34 mouse cellular contexts compared by ENCODE assay signal in the genomic region with DNA sequence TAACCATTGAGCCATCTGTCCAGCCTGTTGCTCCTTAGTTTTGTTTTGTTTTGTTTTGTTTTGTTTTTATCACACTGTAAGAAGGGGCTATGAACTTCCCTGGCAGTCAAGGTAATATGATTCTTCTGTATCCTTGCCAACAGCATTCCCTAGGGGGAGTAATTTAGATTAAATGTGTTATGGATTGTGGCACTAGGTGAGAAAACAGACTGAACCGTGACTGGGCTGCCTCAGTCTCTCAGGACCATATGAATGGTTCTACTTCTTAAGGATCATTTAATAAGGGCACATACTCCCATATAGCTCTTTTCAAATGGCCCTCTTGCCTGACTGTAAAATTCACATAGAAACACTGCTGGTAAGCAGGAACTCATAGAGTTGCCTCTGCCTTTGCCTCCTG. TPM values are rescaled to one million over a fixed set of nuclear protein-coding genes. Genes with fewer than 3 reads are reported as not detected.
DNase-seq lines count a peak whose midpoint lies in the region; ATAC-seq lines count a peak whose summit lies in the region.
"Had no signal": no experiment of that assay in that cellular context is flagged by ENCODE, and none has a peak within 500 bp of the region (broad histone marks: within the 10 kb centered on the region; RNA-seq: fewer than 3 reads in every experiment).

No protein-coding gene starts in this region.

- WGBS in kidney, embryonic 15.5 days, result 18% methylated on average over 1 of the region's 1 CpGs
- WGBS in kidney, embryonic 14.5 days, result 11% methylated on average over 1 of the region's 1 CpGs
- 20% methylated on average over 1 of the region's 1 CpGs for WGBS in embryonic facial prominence, embryonic 10.5 days
- WGBS in embryonic facial prominence, embryonic 15.5 days, result 5% methylated on average over 1 of the region's 1 CpGs
- WGBS in limb, embryonic 13.5 days, result 0% methylated on average over 1 of the region's 1 CpGs

- peaks cover 20% of the 10 kb centered on the region for H3K27me3 ChIP-seq in kidney, embryonic 15.5 days
- peaks cover 6% of the 10 kb centered on the region; the same call in 1 of the 2 replicates for H3K27me3 ChIP-seq in kidney, embryonic 14.5 days (ENCODE audit: control insufficient read depth, insufficient read depth, low read length)
- H3K27me3 ChIP-seq in embryonic facial prominence, embryonic 10.5 days (replicated peaks; ENCODE audit: low read depth, poor library complexity, severe bottlenecking), result peaks cover 20% of the 10 kb centered on the region
- no peaks in the 10 kb centered on the region for H3K27me3 ChIP-seq in embryonic facial prominence, embryonic 15.5 days
- H3K27me3 ChIP-seq in limb, embryonic 13.5 days, result peaks cover 19% of the 10 kb centered on the region
- H3K27me3 ChIP-seq: CH12.LX; limb, embryonic 15.5 days had no signal

- intact Hi-C loops in left cerebral cortex, postnatal 14 days (cut with DNase I), result no loop called here

- H3K4me2 ChIP-seq in kidney, embryonic 15.5 days, result no peak overlapping the region
- no peak overlapping the region for H3K4me2 ChIP-seq in kidney, embryonic 14.5 days (replicated peaks; ENCODE audit: low read depth, low read length)
- no peak overlapping the region for H3K4me2 ChIP-seq in embryonic facial prominence, embryonic 15.5 days (replicated peaks)
- H3K4me2 ChIP-seq in limb, embryonic 13.5 days (replicated peaks), result no peak overlapping the region
- H3K4me2 ChIP-seq: forebrain, embryonic 13.5 days; heart, embryonic 11.5 days; hindbrain, embryonic 15.5 days; limb, embryonic 15.5 days; liver, embryonic 13.5 days; midbrain, embryonic 15.5 days had no signal

- H3K4me3 ChIP-seq in kidney, embryonic 15.5 days (replicated peaks), result no peak overlapping the region
- H3K4me3 ChIP-seq in kidney, embryonic 14.5 days (ENCODE audit: low read length), result no peak overlapping the region
- no peak overlapping the region for H3K4me3 ChIP-seq in embryonic facial prominence, embryonic 10.5 days
- no peak overlapping the region for H3K4me3 ChIP-seq in embryonic facial prominence, embryonic 15.5 days (replicated peaks)
- no peak overlapping the region for H3K4me3 ChIP-seq in limb, embryonic 13.5 days
- H3K4me3 ChIP-seq: forebrain, embryonic 13.5 days; hindbrain, embryonic 15.5 days; limb, embryonic 15.5 days; liver, embryonic 13.5 days; midbrain, embryonic 15.5 days had no signal

- no peak overlapping the region for H3K9ac ChIP-seq in kidney, embryonic 15.5 days
- H3K9ac ChIP-seq in kidney, embryonic 14.5 days (ENCODE audit: low read depth, low read length), result no peak overlapping the region
- H3K9ac ChIP-seq in embryonic facial prominence, embryonic 15.5 days, result no peak overlapping the region
- no peak overlapping the region for H3K9ac ChIP-seq in limb, embryonic 13.5 days
- H3K9ac ChIP-seq: forebrain, embryonic 13.5 days; hindbrain, embryonic 15.5 days; limb, embryonic 15.5 days; liver, embryonic 13.5 days; midbrain, embryonic 15.5 days had no signal

- no peak for DNase-seq in embryonic facial prominence, embryonic 10.5 days (ENCODE audit: low spot score)
- DNase-seq in layer of hippocampus, adult 11-12 months (ENCODE audit: low spot score), result no peak
- DNase-seq in embryo, embryonic 9.5 days (ENCODE audit: extremely low spot score), result no peak
- DNase-seq in left cerebral cortex, postnatal 14 days (ENCODE audit: low spot score in 2 of 2), result no peak
- DNase-seq: adrenal gland, postnatal 14 days; B cell, adult 2 months; cerebellum, adult 11-12 months; cerebellum, postnatal 10 days; gastrocnemius, postnatal 25 days; heart, adult 11 months; heart, postnatal 4 days; kidney, adult 11 months; kidney, postnatal 4 days; layer of hippocampus, postnatal 36 days; liver, embryonic 13.5 days; lung, adult 2 months; lung, postnatal 10 days; spleen, adult 18-20 months; thymus, adult 2 months; thymus, postnatal 36 days had no signal

- ATAC-seq in kidney, embryonic 15.5 days (replicated peaks; ENCODE audit: low FRiP score), result 0 out of 2 replicates have a peak, but pooled peaks have one; percentile 29
- ATAC-seq in kidney, embryonic 14.5 days (ENCODE audit: low FRiP score, low TSS enrichment), result no peak
- ATAC-seq in embryonic facial prominence, embryonic 15.5 days (ENCODE audit: insufficient number of reproducible peaks, low FRiP score, low TSS enrichment, low read depth), result peak; percentile 31; the same call in 1 of the 2 replicates
- peak; percentile 69 for ATAC-seq in limb, embryonic 13.5 days (ENCODE audit: low FRiP score, low read depth)
- ATAC-seq: forebrain, embryonic 13.5 days; inflammation-experienced regulatory T-cells, adult 6 months; midbrain, embryonic 15.5 days had no signal

- peaks cover 10% of the 10 kb centered on the region for H3K4me1 ChIP-seq in kidney, embryonic 15.5 days
- H3K4me1 ChIP-seq in kidney, embryonic 14.5 days (ENCODE audit: control insufficient read depth, insufficient read depth, low read length), result no peaks in the 10 kb centered on the region
- H3K4me1 ChIP-seq in embryonic facial prominence, embryonic 10.5 days, result peaks cover 31% of the 10 kb centered on the region
- peaks cover 7% of the 10 kb centered on the region; the same call in 1 of the 2 replicates for H3K4me1 ChIP-seq in embryonic facial prominence, embryonic 15.5 days
- H3K4me1 ChIP-seq in limb, embryonic 13.5 days, result peaks cover 31% of the 10 kb centered on the region
- H3K4me1 ChIP-seq: liver, embryonic 13.5 days had no signal

- no peaks in the 10 kb centered on the region for H3K9me3 ChIP-seq in kidney, embryonic 15.5 days (replicated peaks)
- H3K9me3 ChIP-seq in kidney, embryonic 14.5 days (ENCODE audit: control insufficient read depth, low read length), result no peaks in the 10 kb centered on the region
- no peaks in the 10 kb centered on the region for H3K9me3 ChIP-seq in embryonic facial prominence, embryonic 10.5 days
- no peaks in the 10 kb centered on the region for H3K9me3 ChIP-seq in embryonic facial prominence, embryonic 15.5 days (replicated peaks)
- no peaks in the 10 kb centered on the region for H3K9me3 ChIP-seq in limb, embryonic 13.5 days
- H3K9me3 ChIP-seq: forebrain, embryonic 13.5 days; hindbrain, embryonic 15.5 days; limb, embryonic 15.5 days; liver, embryonic 13.5 days; midbrain, embryonic 15.5 days had no signal

- no peaks in the 10 kb centered on the region for H3K36me3 ChIP-seq in kidney, embryonic 15.5 days
- no peaks in the 10 kb centered on the region for H3K36me3 ChIP-seq in kidney, embryonic 14.5 days (ENCODE audit: control insufficient read depth, insufficient read depth, low read length)
- H3K36me3 ChIP-seq in embryonic facial prominence, embryonic 10.5 days (replicated peaks), result no peaks in the 10 kb centered on the region
- H3K36me3 ChIP-seq in embryonic facial prominence, embryonic 15.5 days, result no peaks in the 10 kb centered on the region
- H3K36me3 ChIP-seq in limb, embryonic 13.5 days, result no peaks in the 10 kb centered on the region
- H3K36me3 ChIP-seq: hindbrain, embryonic 15.5 days; limb, embryonic 15.5 days; liver, embryonic 13.5 days; midbrain, embryonic 15.5 days had no signal

- H3K27ac ChIP-seq in kidney, embryonic 15.5 days, result no peak overlapping the region
- no peak overlapping the region for H3K27ac ChIP-seq in kidney, embryonic 14.5 days (ENCODE audit: low read depth, low read length)
- H3K27ac ChIP-seq in embryonic facial prominence, embryonic 10.5 days (replicated peaks), result peak overlapping the region; percentile 80
- no peak overlapping the region for H3K27ac ChIP-seq in embryonic facial prominence, embryonic 15.5 days (replicated peaks)
- H3K27ac ChIP-seq in limb, embryonic 13.5 days, result peak overlapping the region; percentile 77
- H3K27ac ChIP-seq: forebrain, embryonic 13.5 days; hindbrain, embryonic 15.5 days; limb, embryonic 15.5 days; liver, embryonic 13.5 days; macrophage; midbrain, embryonic 15.5 days; stomach, postnatal 0 days had no signal

RNA-seq across cellular contexts. Expression of gene Lepr, which starts 4.6 kb away (rescaled TPM):
- polyA plus RNA-seq in kidney, embryonic 15.5 days (2015; fragmentation: Nextera tagmentation; extraction: Ambion mirVana), result 3.9 and 4.5 TPM in 2 replicates
- polyA plus RNA-seq in kidney, embryonic 14.5 days (2014; fragmentation: Nextera tagmentation; extraction: Ambion mirVana), result 1.3 and 3.7 TPM in 2 replicates
- polyA plus RNA-seq in embryonic facial prominence, embryonic 10.5 days (2016; fragmentation: Nextera tagmentation; extraction: Ambion mirVana), result 2.5 and 3.3 TPM in 2 replicates
- polyA plus RNA-seq in embryonic facial prominence, embryonic 15.5 days (2015; fragmentation: Nextera tagmentation; extraction: Ambion mirVana), result 12.7 and 14.2 TPM in 2 replicates
- polyA plus RNA-seq in limb, embryonic 13.5 days (2015; fragmentation: Nextera tagmentation; extraction: Ambion mirVana), result 8.8 and 9.6 TPM in 2 replicates
- total RNA-seq in left cerebral cortex, postnatal 14 days (2021), result 1 to 10 TPM; 4.3 to 4.6 TPM
- total RNA-seq: CH12.LX; neutrophil, adult 5-6 weeks had no signal
- polyA plus RNA-seq: inflammation-experienced regulatory T-cells, adult 6 months; macrophage had no signal

Comparison
In these comparisons a context has a peak if more than half of its experiments do, and no peak if none do; other contexts are left out.
1. H3K27ac ChIP-seq: peak in embryonic facial prominence, embryonic 10.5 days (single experiment) and limb, embryonic 13.5 days (single experiment); none in kidney, embryonic 15.5 days (single experiment), kidney, embryonic 14.5 days (single experiment) and embryonic facial prominence, embryonic 15.5 days (single experiment).